In genomic region chr17:47269053-47269891, GRCm38 (mm10) we compare ENCODE assay signal across 22 mouse cellular contexts.
DNase-seq lines count a peak whose midpoint lies in the region; ATAC-seq and TF ChIP-seq lines count a peak whose summit lies in the region.
"Had no signal": no experiment of that assay in that cellular context is flagged by ENCODE, and none has a peak within 500 bp of the region (broad histone marks: within the 10 kb centered on the region; RNA-seq: fewer than 3 reads in every experiment).

No protein-coding gene starts in this region.

- peak; percentile 51 to 58 for DNase-seq in cerebellum, postnatal 14 days
- no peak for DNase-seq in cerebellum, adult 11 months
- no peak for DNase-seq in liver, embryonic 14.5 days (ENCODE audit: low read depth in 3 of 3, low spot score in 3 of 3)
- no peak for DNase-seq in liver, postnatal 0 days
- peak; percentile 38 for DNase-seq in naive thymus-derived CD4-positive, alpha-beta T cell, adult 2 months (ENCODE audit: low read depth)
- no peak for DNase-seq in urinary bladder, postnatal 14 days (ENCODE audit: low spot score)
- DNase-seq: adrenal gland, adult 2 months; B cell, adult 2 months; cerebellum, postnatal 36 days; gastrocnemius, adult 2 months; heart, adult 18-20 months; kidney, adult 9 months had no signal

- 0 out of 2 replicates have a peak, but pooled peaks have one; percentile 16 for TF ChIP-seq CTCF in liver, embryonic 14.5 days (IDR thresholded peaks at IDR 0.05; ENCODE audit: low read depth)
- no peak for TF ChIP-seq CTCF in liver, postnatal 0 days (IDR thresholded peaks at IDR 0.05; ENCODE audit: low read depth)

- no peak for TF ChIP-seq EP300 in liver, embryonic 14.5 days (IDR thresholded peaks at IDR 0.05; ENCODE audit: low read depth)
- no peak for TF ChIP-seq EP300 in liver, postnatal 0 days (IDR thresholded peaks at IDR 0.05; ENCODE audit: low read depth)

- H3K4me3 ChIP-seq in liver, embryonic 14.5 days (ENCODE audit: insufficient read depth in 1 of 2, low read depth in 2 of 2, low read length in 2 of 2), result no peak overlapping the region
- H3K4me3 ChIP-seq in liver, postnatal 0 days (ENCODE audit: low read depth, low read length), result no peak overlapping the region
- no peak overlapping the region for H3K4me3 ChIP-seq in kidney, embryonic 15.5 days (replicated peaks)
- H3K4me3 ChIP-seq: embryonic facial prominence, embryonic 10.5 days; forebrain, embryonic 15.5 days; gastrocnemius, adult 2 months; hindbrain, embryonic 12.5 days; limb, embryonic 10.5 days; lung, embryonic 15.5 days; neural tube, embryonic 15.5 days had no signal

- no peak overlapping the region for H3K27ac ChIP-seq in liver, embryonic 14.5 days
- H3K27ac ChIP-seq in liver, postnatal 0 days (ENCODE audit: low read depth), result no peak overlapping the region
- H3K27ac ChIP-seq in kidney, embryonic 15.5 days, result no peak overlapping the region
- H3K27ac ChIP-seq: embryonic facial prominence, embryonic 10.5 days; forebrain, embryonic 15.5 days; gastrocnemius, adult 2 months; hindbrain, embryonic 12.5 days; limb, embryonic 10.5 days; lung, embryonic 15.5 days; neural tube, embryonic 15.5 days; stomach, postnatal 0 days had no signal

- no peak for ATAC-seq in liver, embryonic 14.5 days (ENCODE audit: insufficient read depth)
- no peak for ATAC-seq in liver, postnatal 0 days
- peak; percentile 86 for ATAC-seq in CD4-positive, CD25-positive, alpha-beta regulatory T cell, adult 4 months
- ATAC-seq in kidney, embryonic 15.5 days (replicated peaks; ENCODE audit: low FRiP score), result no peak
- ATAC-seq: forebrain, embryonic 15.5 days had no signal

- peaks cover 21 to 22% of the 10 kb centered on the region in 2 experiments for H3K4me1 ChIP-seq in liver, embryonic 14.5 days (replicated peaks; ENCODE audit: control insufficient read depth in 2 of 2, insufficient read depth in 2 of 2, low read length in 1 of 2)
- H3K4me1 ChIP-seq in liver, postnatal 0 days (ENCODE audit: insufficient read depth), result peaks cover 1% of the 10 kb centered on the region; the same call in 1 of the 2 replicates
- H3K4me1 ChIP-seq in kidney, embryonic 15.5 days, result 0 out of 2 replicates have a peak, but pooled peaks cover 8% of the 10 kb centered on the region
- H3K4me1 ChIP-seq: embryonic facial prominence, embryonic 10.5 days; hindbrain, embryonic 12.5 days; limb, embryonic 10.5 days; neural tube, embryonic 15.5 days had no signal

- H3K27me3 ChIP-seq in liver, embryonic 14.5 days (ENCODE audit: control insufficient read depth, insufficient read depth, low read length), result no peaks in the 10 kb centered on the region
- no peaks in the 10 kb centered on the region for H3K27me3 ChIP-seq in liver, postnatal 0 days (ENCODE audit: insufficient read depth, low read length)
- no peaks in the 10 kb centered on the region for H3K27me3 ChIP-seq in kidney, embryonic 15.5 days
- H3K27me3 ChIP-seq: forebrain, embryonic 15.5 days; hindbrain, embryonic 12.5 days; lung, embryonic 15.5 days; neural tube, embryonic 15.5 days had no signal

- H3K9ac ChIP-seq in liver, embryonic 14.5 days (replicated peaks), result no peak overlapping the region
- H3K9ac ChIP-seq in liver, postnatal 0 days (replicated peaks), result no peak overlapping the region
- H3K9ac ChIP-seq in kidney, embryonic 15.5 days, result no peak overlapping the region
- H3K9ac ChIP-seq: forebrain, embryonic 15.5 days; hindbrain, embryonic 12.5 days; lung, embryonic 15.5 days; neural tube, embryonic 15.5 days had no signal

- H3K4me2 ChIP-seq in liver, embryonic 14.5 days (ENCODE audit: low read depth), result no peak overlapping the region
- no peak overlapping the region for H3K4me2 ChIP-seq in liver, postnatal 0 days (ENCODE audit: low read depth, low read length)
- no peak overlapping the region for H3K4me2 ChIP-seq in kidney, embryonic 15.5 days
- H3K4me2 ChIP-seq: forebrain, embryonic 15.5 days; hindbrain, embryonic 12.5 days; liver, embryonic 11.5 days; lung, embryonic 15.5 days; neural tube, embryonic 15.5 days had no signal

- no peaks in the 10 kb centered on the region for H3K36me3 ChIP-seq in liver, embryonic 14.5 days (replicated peaks; ENCODE audit: control insufficient read depth, insufficient read depth, low read depth)
- H3K36me3 ChIP-seq in liver, postnatal 0 days (replicated peaks; ENCODE audit: insufficient read depth, low read length), result no peaks in the 10 kb centered on the region
- H3K36me3 ChIP-seq in kidney, embryonic 15.5 days, result peaks cover 25% of the 10 kb centered on the region
- H3K36me3 ChIP-seq: forebrain, embryonic 15.5 days; neural tube, embryonic 15.5 days had no signal

- peaks cover 2% of the 10 kb centered on the region; the same call in 1 of the 2 replicates for H3K9me3 ChIP-seq in liver, embryonic 14.5 days (ENCODE audit: control insufficient read depth, low read length)
- no peaks in the 10 kb centered on the region for H3K9me3 ChIP-seq in liver, postnatal 0 days (ENCODE audit: low read length)
- H3K9me3 ChIP-seq in kidney, embryonic 15.5 days (replicated peaks), result no peaks in the 10 kb centered on the region
- H3K9me3 ChIP-seq: forebrain, embryonic 15.5 days; limb, embryonic 10.5 days; lung, embryonic 15.5 days; neural tube, embryonic 15.5 days had no signal

- 67% methylated on average over 19 of the region's 19 CpGs for WGBS in liver, embryonic 14.5 days (ENCODE audit: insufficient replicate concordance)
- WGBS in liver, postnatal 0 days (ENCODE audit: insufficient replicate concordance), result 73% methylated on average over 19 of the region's 19 CpGs
- WGBS in kidney, embryonic 15.5 days, result 87% methylated on average over 19 of the region's 19 CpGs

Comparison
In these comparisons a context has a peak if more than half of its experiments do, and no peak if none do; other contexts are left out.
1. DNase-seq: peak in cerebellum, postnatal 14 days (2 of 2) and naive thymus-derived CD4-positive, alpha-beta T cell, adult 2 months (single experiment); none in cerebellum, adult 11 months (single experiment), liver, embryonic 14.5 days (0 of 3), liver, postnatal 0 days (single experiment) and urinary bladder, postnatal 14 days (single experiment).